Mouse (Mus musculus) kidney, embryonic 16.5 days (tissue): Measurements from ENCODE around the gene Atp2a3. TPM values are rescaled to one million over a fixed set of nuclear protein-coding genes. Genes with fewer than 3 reads are reported as not detected.

ENCODE experiments used
- ATAC-seq: fragments of 200-750 bp; cut with Nextera tagmentation; 2 replicates; pipeline ENCODE4 v1.8.0; 2017; ENCODE audit warnings: moderate TSS enrichment; ENCODE audit not compliant: low FRiP score, low TSS enrichment
- H3K27ac ChIP-seq: fragments of 300-500 bp; sonication (generic); 2 replicates; pipeline ENCODE4 v1.5.1; 2014; ENCODE audit warnings: low read length
- H3K27me3 ChIP-seq: fragments of 300-500 bp; sonication (generic); 2 replicates; pipeline ENCODE4 v1.6.1; 2014; ENCODE audit warnings: low read length, control low read depth, mixed read lengths; ENCODE audit not compliant: insufficient read depth
- H3K36me3 ChIP-seq: fragments of 300-500 bp; sonication (generic); 2 replicates; pipeline ENCODE4 v1.6.1; 2014; ENCODE audit warnings: low read length, control low read depth, mixed read lengths; ENCODE audit not compliant: insufficient read depth
- H3K4me1 ChIP-seq: fragments of 300-500 bp; sonication (generic); 2 replicates; pipeline ENCODE4 v1.6.1; 2014; ENCODE audit warnings: low read length, control low read depth, mixed read lengths; ENCODE audit not compliant: insufficient read depth
- H3K4me2 ChIP-seq: fragments of 300-500 bp; sonication (generic); replicated peaks from 2 replicates; pipeline ENCODE4 v1.6.1; 2014; ENCODE audit warnings: low read depth, low read length
- H3K4me3 ChIP-seq: fragments of 300-500 bp; sonication (generic); 2 replicates; pipeline ENCODE4 v1.5.1; 2014; ENCODE audit warnings: mild to moderate bottlenecking, low read length
- H3K9ac ChIP-seq: fragments of 300-500 bp; sonication (generic); replicated peaks from 2 replicates; pipeline ENCODE4 v1.6.1; 2014; ENCODE audit warnings: low read length
- H3K9me3 ChIP-seq: fragments of 300-500 bp; sonication (generic); 2 replicates; pipeline ENCODE4 v1.6.1; 2016; ENCODE audit warnings: low read length, control low read depth
- WGBS: fragments of 180-500 bp; shearing (Covaris S2); extraction: QIAGEN DNeasy Blood & Tissue Kit; methylation state at CpG from one replicate; pipeline ENCODE4 v1.1.7; 2014; 5-methylcytosine and 5-hydroxymethylcytosine counted together
- polyA plus RNA-seq: library from polyadenylated mRNA; unstranded; fragments of >200 nt; fragmentation: Nextera tagmentation; extraction: Ambion mirVana; gene quantifications from 2 replicates; pipeline ENCODE4 v1.2.1, GENCODE M21; 2015

The Atp2a3 gene
- polyA plus RNA-seq, 1 experiment from 2014 or later = 5.9 TPM

- no peak overlapping the region for H3K27ac ChIP-seq
- no peak overlapping the region for H3K4me3 ChIP-seq
- H3K27me3 ChIP-seq = peaks cover 7% of the 10 kb centered on the region
- ATAC-seq = no peak
- no peak overlapping the region for H3K9ac ChIP-seq
- no peaks in the 10 kb centered on the region for H3K36me3 ChIP-seq
- H3K4me2 ChIP-seq = no peak overlapping the region
- H3K4me1 ChIP-seq = peaks cover 4% of the 10 kb centered on the region; the same call in 1 of the 2 replicates
- H3K9me3 ChIP-seq = no peaks in the 10 kb centered on the region
- 74% methylated on average over 5 of the region's 5 CpGs for WGBS
Measured at GRCm38 (mm10) chr11:73013981-73014380, 53.0 kb downstream of the Atp2a3 start.

GRCm38 (mm10) chr11:73014831-73015344, 53.9 kb downstream of the Atp2a3 start:
- Histone ChIP-seq H3K4me2 (no peak overlapping the region), H3K9ac (no peak overlapping the region), H3K4me3 (no peak overlapping the region), H3K36me3 (no peaks in the 10 kb centered on the region), H3K9me3 (no peaks in the 10 kb centered on the region), H3K27ac (no peak overlapping the region), H3K27me3 (peaks cover 11% of the 10 kb centered on the region), H3K4me1 (peaks cover 11% of the 10 kb centered on the region; the same call in 1 of the 2 replicates)
- 76% methylated on average over 4 of the region's 4 CpGs for WGBS
- ATAC-seq = no peak

GRCm38 (mm10) chr11:73015391-73016102, 54.6 kb downstream of the Atp2a3 start:
- H3K27ac ChIP-seq = no peak overlapping the region

GRCm38 (mm10) chr11:73016103-73016420, 55.1 kb downstream of the Atp2a3 start:
- 75% methylated on average over 6 of the region's 6 CpGs for WGBS
- H3K4me3 ChIP-seq = no peak overlapping the region
- H3K36me3 ChIP-seq = no peaks in the 10 kb centered on the region
- H3K4me1 ChIP-seq = peaks cover 11% of the 10 kb centered on the region; the same call in 1 of the 2 replicates
- no peak overlapping the region for H3K9ac ChIP-seq
- H3K4me2 ChIP-seq = no peak overlapping the region
- no peaks in the 10 kb centered on the region for H3K9me3 ChIP-seq
- H3K27ac ChIP-seq = no peak overlapping the region
- no peak for ATAC-seq
- peaks cover 18% of the 10 kb centered on the region for H3K27me3 ChIP-seq

More at GRCm38 (mm10) chr11:73015391-73016102, 54.6 kb downstream of the Atp2a3 start:
- no peak overlapping the region for H3K4me2 ChIP-seq
- WGBS = 75% methylated on average over 5 of the region's 5 CpGs
- H3K4me1 ChIP-seq = peaks cover 11% of the 10 kb centered on the region; the same call in 1 of the 2 replicates
- H3K36me3 ChIP-seq = no peaks in the 10 kb centered on the region
- H3K9ac ChIP-seq = no peak overlapping the region
- no peaks in the 10 kb centered on the region for H3K9me3 ChIP-seq
- no peak overlapping the region for H3K4me3 ChIP-seq
- no peak for ATAC-seq
- H3K27me3 ChIP-seq = peaks cover 14% of the 10 kb centered on the region

GRCm38 (mm10) chr11:73018471-73019146, 57.6 kb downstream of the Atp2a3 start, which contains the start of gene Camkk1:
Gene Camkk1, plus strand, starts transcription at chr11:73019008.
- ATAC-seq = peak; percentile 97

GRCm38 (mm10) chr11:73019147-73019795, 58.3 kb downstream of the Atp2a3 start:
- under 1% methylated on average over 46 of the region's 46 CpGs for WGBS

More at GRCm38 (mm10) chr11:73018471-73019146, 57.6 kb downstream of the Atp2a3 start, which contains the start of gene Camkk1:
- H3K36me3 ChIP-seq = no peaks in the 10 kb centered on the region
- peak within 1 kb of the TSS; percentile 69 for H3K9ac ChIP-seq
- peaks cover 11% of the 10 kb centered on the region; the same call in 1 of the 2 replicates for H3K4me1 ChIP-seq
- H3K4me2 ChIP-seq = peak within 1 kb of the TSS; percentile 98
- peaks cover 21% of the 10 kb centered on the region for H3K27me3 ChIP-seq
- peak within 1 kb of the TSS; percentile 72 for H3K4me3 ChIP-seq
- H3K27ac ChIP-seq = no peak within 1 kb of the TSS
- no peaks in the 10 kb centered on the region for H3K9me3 ChIP-seq
- under 1% methylated on average over 44 of the region's 57 CpGs for WGBS

GRCm38 (mm10) chr11:73020953-73021800, 60.2 kb downstream of the Atp2a3 start:
- H3K27me3 ChIP-seq = peaks cover 21% of the 10 kb centered on the region
- H3K4me3 ChIP-seq = no peak overlapping the region
- no peak overlapping the region for H3K27ac ChIP-seq
- H3K36me3 ChIP-seq = no peaks in the 10 kb centered on the region
- WGBS = 68% methylated on average over 7 of the region's 7 CpGs
- no peaks in the 10 kb centered on the region for H3K9me3 ChIP-seq
- peaks cover 23% of the 10 kb centered on the region for H3K4me1 ChIP-seq
- no peak for ATAC-seq
- no peak overlapping the region for H3K4me2 ChIP-seq
- no peak overlapping the region for H3K9ac ChIP-seq

More at GRCm38 (mm10) chr11:73019147-73019795, 58.3 kb downstream of the Atp2a3 start:
- no peaks in the 10 kb centered on the region for H3K36me3 ChIP-seq
- peak overlapping the region; percentile 69 for H3K9ac ChIP-seq
- H3K4me3 ChIP-seq = peak overlapping the region; percentile 72
- H3K27ac ChIP-seq = no peak overlapping the region
- ATAC-seq = peak; percentile 43
- peaks cover 21% of the 10 kb centered on the region for H3K27me3 ChIP-seq
- peaks cover 15% of the 10 kb centered on the region for H3K4me1 ChIP-seq
- no peaks in the 10 kb centered on the region for H3K9me3 ChIP-seq
- H3K4me2 ChIP-seq = peak overlapping the region; percentile 98

GRCm38 (mm10) chr11:73023099-73023498, 62.1 kb downstream of the Atp2a3 start:
- H3K27ac ChIP-seq = no peak overlapping the region
- whole genome bisulfite sequencing = 45% methylated on average over 9 of the region's 9 CpGs
- H3K9me3 ChIP-seq = no peaks in the 10 kb centered on the region
- H3K4me2 ChIP-seq = no peak overlapping the region
- ATAC-seq = no peak
- no peak overlapping the region for H3K4me3 ChIP-seq
- H3K9ac ChIP-seq = no peak overlapping the region
- H3K27me3 ChIP-seq = peaks cover 15% of the 10 kb centered on the region
- H3K36me3 ChIP-seq = no peaks in the 10 kb centered on the region
- peaks cover 23% of the 10 kb centered on the region for H3K4me1 ChIP-seq

- Histone ChIP-seq H3K4me1 (peaks cover 20% of the 10 kb centered on the region), H3K9me3 (no peaks in the 10 kb centered on the region), H3K9ac (no peak overlapping the region), H3K27me3 (peaks cover 14% of the 10 kb centered on the region), H3K4me2 (no peak overlapping the region), H3K4me3 (no peak overlapping the region), H3K27ac (peak overlapping the region; percentile 52), H3K36me3 (no peaks in the 10 kb centered on the region)
- ATAC-seq = no peak
- 76% methylated on average over 4 of the region's 4 CpGs for WGBS
Measured at GRCm38 (mm10) chr11:73023827-73024226, 62.9 kb downstream of the Atp2a3 start.
